Mouse (Mus musculus) neutrophil, adult 65 days (primary cell): Measurements from ENCODE around the gene Rgr. TPM values are rescaled to one million over a fixed set of nuclear protein-coding genes. Genes with fewer than 3 reads are reported as not detected.

Experiments used
- total RNA-seq: library from RNA; stranded (reverse); gene quantifications from 2 replicates; pipeline ENCODE4 v1.2.4, GENCODE M21; 2023

Rgr gene
- total RNA-seq, result not detected in 2 replicates

DNA sequence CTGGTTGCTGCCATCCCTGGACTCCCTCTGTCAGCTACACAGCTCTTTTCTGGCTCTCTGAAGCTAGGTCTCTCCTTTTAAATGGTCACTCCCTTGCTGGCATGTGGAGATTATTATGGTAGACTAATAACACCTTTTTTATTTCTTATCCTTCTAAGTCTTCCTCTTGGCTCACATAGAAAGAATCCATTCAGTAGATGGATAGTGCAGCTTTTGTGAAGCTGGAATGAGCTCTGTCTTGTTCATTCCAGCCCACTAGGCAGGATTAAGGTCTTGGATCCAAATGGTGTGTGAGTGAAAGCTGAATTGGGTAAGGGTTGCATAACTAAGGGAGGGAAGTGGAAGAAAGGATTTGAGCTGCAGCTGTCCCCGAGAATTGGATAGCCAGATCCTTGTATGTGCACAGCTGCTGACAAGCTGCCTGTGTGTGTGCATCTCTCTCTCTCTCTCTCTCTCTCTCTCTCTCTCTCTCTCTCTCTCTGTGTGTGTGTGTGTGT is at the start of gene Rgr:
Gene Rgr (minus strand): TSS at position 51 of the 497 bp plus-strand sequence.

DNA sequence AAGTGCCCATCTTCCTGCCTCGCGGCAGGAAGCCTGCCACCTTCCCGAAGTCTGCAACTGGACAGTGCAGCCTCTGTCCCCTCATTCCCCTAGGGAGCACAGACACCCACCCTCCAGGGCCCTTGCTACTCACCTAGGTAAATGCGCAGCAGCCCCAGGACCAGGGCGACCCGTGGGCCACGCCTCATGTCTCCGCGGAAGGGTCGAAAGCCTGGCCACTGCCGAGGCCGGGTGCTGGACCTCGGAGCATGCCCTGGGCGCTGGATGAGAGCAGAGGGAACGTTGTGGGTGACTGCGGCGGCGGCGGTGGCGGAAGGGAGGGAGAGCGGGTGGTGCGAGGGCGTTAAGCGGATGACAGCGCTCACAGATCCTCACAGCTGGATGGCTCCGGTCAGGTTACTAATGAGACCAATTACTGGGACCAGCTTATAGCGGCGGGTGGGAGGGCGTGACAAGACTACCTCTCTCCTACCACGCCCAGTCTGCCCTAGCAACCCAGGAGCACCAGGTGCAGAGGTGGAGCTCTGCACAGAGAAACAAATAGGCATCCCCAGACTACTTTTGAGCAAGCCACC is 49.3 kb upstream of the Rgr start, which contains the start of gene Cdhr1:
Gene Cdhr1 (minus strand): TSS at position 392 of the 575 bp plus-strand sequence.

DNA sequence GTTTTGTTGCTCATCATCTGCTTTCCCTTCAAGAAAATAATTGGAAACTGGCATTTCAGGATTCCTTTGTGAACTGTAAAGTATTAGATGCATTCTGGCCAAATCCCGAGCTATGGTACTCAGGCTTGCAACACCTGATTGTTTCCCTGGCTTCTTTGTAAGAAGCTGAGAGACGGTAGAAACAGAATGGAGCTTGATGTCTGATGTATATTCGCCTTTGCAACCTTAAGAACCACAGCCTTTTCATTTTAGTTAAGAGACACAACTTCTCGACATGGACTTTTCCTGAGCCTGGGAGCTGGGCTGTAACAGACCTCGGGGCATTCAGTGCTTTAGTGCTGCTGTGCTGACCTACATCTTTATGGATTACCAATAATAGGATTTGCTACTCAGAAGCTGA is 18.9 kb upstream of the Rgr start, which contains the start of gene Lrit2:
Gene Lrit2 (plus strand): TSS at position 301 of the 400 bp plus-strand sequence.

Other genes with a start within 250 kb of the Rgr start
- gene Ccser2, start 80.2 kb downstream of the Rgr start, total RNA-seq, result 11.1 and 13.1 TPM in 2 replicates
- gene Lrit1, start 5.9 kb upstream of the Rgr start, total RNA-seq, result not detected in 2 replicates
- not detected in 2 replicates for gene Lrit2, start 19.0 kb upstream of the Rgr start, total RNA-seq
- not detected in 2 replicates for gene Cdhr1, start 49.4 kb upstream of the Rgr start, total RNA-seq
- gene 2610528A11Rik, start 65.1 kb upstream of the Rgr start, total RNA-seq, result not detected in 2 replicates
- 134 and 135 TPM in 2 replicates for gene Ghitm, start 86.3 kb upstream of the Rgr start, total RNA-seq